Mouse (Mus musculus) midbrain, postnatal 0 days (tissue): ENCODE data around the gene Npas3. TPM values are rescaled to one million over a fixed set of nuclear protein-coding genes. Genes with fewer than 3 reads are reported as not detected.

Experiments
- ATAC-seq: fragments of 200-750 bp; cut with Nextera tagmentation; 2 replicates; pipeline ENCODE4 v1.8.0; 2017; ENCODE audit warnings: moderate number of reproducible peaks, mild to moderate bottlenecking, moderate TSS enrichment, moderate library complexity; ENCODE audit not compliant: low FRiP score
- DNase-seq: peaks from one replicate; pipeline ENCODE4 v3.0.0-alpha.2; 2015; ENCODE audit warnings: low spot score
- H3K27ac ChIP-seq: fragments of 300-500 bp; sonication (generic); 2 replicates; pipeline ENCODE4 v1.5.1; 2014; ENCODE audit warnings: low read depth, mild to moderate bottlenecking, low read length, mixed read lengths
- H3K27me3 ChIP-seq: fragments of 300-500 bp; sonication (generic); 2 replicates; pipeline ENCODE4 v1.6.1; 2014; ENCODE audit warnings: low read length, control low read depth, mixed read lengths; ENCODE audit not compliant: insufficient read depth
- H3K36me3 ChIP-seq: fragments of 300-500 bp; sonication (generic); 2 replicates; pipeline ENCODE4 v1.6.1; 2014; ENCODE audit warnings: low read length, control low read depth, mixed read lengths; ENCODE audit not compliant: insufficient read depth
- H3K4me1 ChIP-seq: fragments of 300-500 bp; sonication (generic); 2 replicates; pipeline ENCODE4 v1.6.1; 2014; ENCODE audit warnings: mild to moderate bottlenecking, control low read depth, antibody characterized with exemption, low read length, mixed read lengths; ENCODE audit not compliant: insufficient read depth
- H3K4me2 ChIP-seq: fragments of 300-500 bp; sonication (generic); 2 replicates; pipeline ENCODE4 v1.6.1; 2014; ENCODE audit warnings: low read depth, mild to moderate bottlenecking, low read length, mixed read lengths; ENCODE audit not compliant: poor library complexity, severe bottlenecking
- H3K4me3 ChIP-seq: fragments of 300-500 bp; sonication (generic); 2 replicates; pipeline ENCODE4 v1.5.1; 2014; ENCODE audit warnings: low read depth, mild to moderate bottlenecking, low read length, moderate library complexity
- H3K9ac ChIP-seq: fragments of 300-500 bp; sonication (generic); replicated peaks from 2 replicates; pipeline ENCODE4 v1.6.1; 2014; ENCODE audit warnings: mild to moderate bottlenecking, low read length, moderate library complexity, mixed read lengths; ENCODE audit not compliant: poor library complexity, severe bottlenecking
- H3K9me3 ChIP-seq: fragments of 300-500 bp; sonication (generic); 2 replicates; pipeline ENCODE4 v1.6.1; 2016; ENCODE audit warnings: low read length, control low read depth
- CTCF ChIP-seq: IDR thresholded peaks from 2 replicates; pipeline ENCODE4 v1.5.1; 2016; ENCODE audit warnings: antibody characterized with exemption, mild to moderate bottlenecking
- WGBS: fragments of 180-500 bp; shearing (Covaris S2); extraction: QIAGEN DNeasy Blood & Tissue Kit; methylation state at CpG from one replicate; pipeline ENCODE4 v1.1.7; 2014; 5-methylcytosine and 5-hydroxymethylcytosine counted together
- polyA plus RNA-seq: library from polyadenylated mRNA; unstranded; fragments of >200 nt; fragmentation: Nextera tagmentation; extraction: Ambion mirVana; gene quantifications from 2 replicates; pipeline ENCODE4 v1.2.1, GENCODE M21; 2015
- total RNA-seq: library from RNA; depleted of rRNA; stranded (reverse); fragments of >200 nt; gene quantifications from 2 replicates; pipeline ENCODE4 v1.2.3, GENCODE M21; 2014

Gene Npas3
- total and polyA plus RNA-seq, 2 experiments from 2014 or later = 34.2 to 53.8 TPM

GRCm38 (mm10) chr12:53246581-53247490 lies 1.6 kb upstream of the Npas3 start:
- Histone ChIP-seq H3K4me2 (peak overlapping the region; percentile 92), H3K27ac (peak overlapping the region; percentile 4; the same call in 1 of the 2 replicates), H3K36me3 (no peaks in the 10 kb centered on the region), H3K27me3 (no peaks in the 10 kb centered on the region), H3K4me3 (peak overlapping the region; percentile 79), H3K4me1 (peaks cover 4% of the 10 kb centered on the region; the same call in 1 of the 2 replicates), H3K9ac (peak overlapping the region; percentile 39), H3K9me3 (no peaks in the 10 kb centered on the region)
- ATAC-seq = peak; percentile 53
- no peak for TF ChIP-seq CTCF
- DNase-seq = peak; percentile 65
- under 1% methylated on average over 28 of the region's 28 CpGs for WGBS

GRCm38 (mm10) chr12:53247491-53248035 lies 914 bp upstream of the Npas3 start:
- peak; percentile 28 for DNase-seq
- under 1% methylated on average over 24 of the region's 25 CpGs for WGBS
- Histone ChIP-seq H3K4me3 (peak overlapping the region; percentile 79), H3K36me3 (no peaks in the 10 kb centered on the region), H3K27me3 (no peaks in the 10 kb centered on the region), H3K4me1 (peaks cover 4% of the 10 kb centered on the region; the same call in 1 of the 2 replicates), H3K27ac (peak overlapping the region; percentile 75), H3K9ac (peak overlapping the region; percentile 75; the same call in 1 of the 2 replicates), H3K4me2 (peak overlapping the region; percentile 92), H3K9me3 (no peaks in the 10 kb centered on the region)
- TF ChIP-seq CTCF = no peak
- ATAC-seq = 0 out of 2 replicates have a peak, but pooled peaks have one; percentile 6

- Histone ChIP-seq H3K9ac (peak overlapping the region; percentile 75), H3K4me1 (peaks cover 4% of the 10 kb centered on the region; the same call in 1 of the 2 replicates), H3K27me3 (no peaks in the 10 kb centered on the region), H3K36me3 (no peaks in the 10 kb centered on the region), H3K4me2 (peak overlapping the region; percentile 92), H3K4me3 (peak overlapping the region; percentile 79), H3K27ac (peak overlapping the region; percentile 75; the same call in 1 of the 2 replicates), H3K9me3 (no peaks in the 10 kb centered on the region)
- ATAC-seq = no peak
- WGBS = under 1% methylated on average over 15 of the region's 15 CpGs
- DNase-seq = peak; percentile 58
- TF ChIP-seq CTCF = no peak
Observed at GRCm38 (mm10) chr12:53248796-53249195, 319 bp downstream of the Npas3 start.

- no peaks in the 10 kb centered on the region for H3K36me3 ChIP-seq
Observed at GRCm38 (mm10) chr12:53251701-53252181, 3.3 kb downstream of the Npas3 start.

GRCm38 (mm10) chr12:53252213-53252571 lies 3.7 kb downstream of the Npas3 start:
- H3K4me1 ChIP-seq = no peaks in the 10 kb centered on the region; the same call in 1 of the 2 replicates
- 0% methylated on average over 8 of the region's 23 CpGs for WGBS
- no peak for TF ChIP-seq CTCF
- DNase-seq (peak; percentile 71), ATAC-seq (peak; percentile 38; the same call in 1 of the 2 replicates)
- no peaks in the 10 kb centered on the region for H3K9me3 ChIP-seq
- no peaks in the 10 kb centered on the region for H3K27me3 ChIP-seq
- peak overlapping the region; percentile 79 for H3K4me3 ChIP-seq
- peak overlapping the region; percentile 94 for H3K9ac ChIP-seq
- H3K27ac ChIP-seq = peak overlapping the region; percentile 89
- H3K4me2 ChIP-seq = peak overlapping the region; percentile 92
- H3K36me3 ChIP-seq = no peaks in the 10 kb centered on the region

More at GRCm38 (mm10) chr12:53251701-53252181, 3.3 kb downstream of the Npas3 start:
- WGBS = under 1% methylated on average over 10 of the region's 11 CpGs
- peak overlapping the region; percentile 92 for H3K4me2 ChIP-seq
- peaks cover 2% of the 10 kb centered on the region; the same call in 1 of the 2 replicates for H3K4me1 ChIP-seq
- peak overlapping the region; percentile 79 for H3K4me3 ChIP-seq
- H3K27me3 ChIP-seq = no peaks in the 10 kb centered on the region
- no peak overlapping the region; the same call in 1 of the 2 replicates for H3K9ac ChIP-seq
- peak; percentile 75 for DNase-seq
- no peaks in the 10 kb centered on the region for H3K9me3 ChIP-seq
- peak; percentile 65 for TF ChIP-seq CTCF
- 0 out of 2 replicates have a peak, but pooled peaks have one; percentile 28 for ATAC-seq
- H3K27ac ChIP-seq = peak overlapping the region; percentile 59; the same call in 1 of the 2 replicates
